ENCODE assay signal across 17 mouse cellular contexts in genomic region chr4:141578833-141579232, GRCm38 (mm10). TPM values are rescaled to one million over a fixed set of nuclear protein-coding genes. Genes with fewer than 3 reads are reported as not detected.
DNase-seq lines count a peak whose midpoint lies in the region; ATAC-seq and TF ChIP-seq lines count a peak whose summit lies in the region.
"Had no signal": no experiment of that assay in that cellular context is flagged by ENCODE, and none has a peak within 500 bp of the region (broad histone marks: within the 10 kb centered on the region; RNA-seq: fewer than 3 reads in every experiment).

No protein-coding gene starts in this region.

- WGBS in intestine, postnatal 0 days: 17% methylated on average over 3 of the region's 3 CpGs

- ATAC-seq in intestine, postnatal 0 days: peak; percentile 86
- peak; percentile 77 for ATAC-seq in megakaryocyte progenitor cell, adult 5-6 weeks (replicated peaks; ENCODE audit: poor library complexity)

- H3K9me3 ChIP-seq in intestine, postnatal 0 days (ENCODE audit: control insufficient read depth): no peaks in the 10 kb centered on the region
- H3K9me3 ChIP-seq: embryonic facial prominence, embryonic 13.5 days; forebrain, embryonic 10.5 days; limb, embryonic 12.5 days had no signal

- H3K9ac ChIP-seq in intestine, postnatal 0 days (ENCODE audit: low read depth, low read length): no peak overlapping the region
- H3K9ac ChIP-seq: embryonic facial prominence, embryonic 13.5 days; limb, embryonic 12.5 days; neural tube, embryonic 13.5 days had no signal

- no peak overlapping the region for H3K4me2 ChIP-seq in intestine, postnatal 0 days (replicated peaks; ENCODE audit: low read depth)
- H3K4me2 ChIP-seq: embryonic facial prominence, embryonic 13.5 days; limb, embryonic 12.5 days; neural tube, embryonic 13.5 days had no signal

- H3K27me3 ChIP-seq in intestine, postnatal 0 days (replicated peaks; ENCODE audit: control insufficient read depth, insufficient read depth, low read length): no peaks in the 10 kb centered on the region
- H3K27me3 ChIP-seq: CH12.LX; embryonic facial prominence, embryonic 13.5 days; limb, embryonic 12.5 days; neural tube, embryonic 13.5 days had no signal

- no peak for TF ChIP-seq CTCF in intestine, postnatal 0 days (IDR thresholded peaks at IDR 0.05; ENCODE audit: low read depth)

- peak; percentile 32 for DNase-seq in ovary, adult 18-20 months (ENCODE audit: low spot score)
- DNase-seq in ovary, postnatal 36 days (ENCODE audit: low spot score): no peak
- DNase-seq in frontal cortex, postnatal 14 days (ENCODE audit: low spot score in 2 of 2): no peak
- no peak for DNase-seq in kidney, postnatal 25 days
- no peak for DNase-seq in kidney, postnatal 10 days
- DNase-seq: adrenal gland, postnatal 10 days; cerebellum, postnatal 14 days; kidney, adult 18-20 months; thymus, adult 2 months had no signal

- H3K36me3 ChIP-seq in intestine, postnatal 0 days (ENCODE audit: control insufficient read depth, insufficient read depth): peaks cover 61% of the 10 kb centered on the region

- H3K4me1 ChIP-seq in intestine, postnatal 0 days (replicated peaks; ENCODE audit: control insufficient read depth, insufficient read depth, low read length): no peaks in the 10 kb centered on the region; the same call in none of the 2 replicates
- H3K4me1 ChIP-seq: limb, embryonic 12.5 days; neural tube, embryonic 13.5 days had no signal

- peak overlapping the region; percentile 63 for H3K27ac ChIP-seq in intestine, postnatal 0 days (ENCODE audit: low read depth, low read length)
- H3K27ac ChIP-seq: embryonic facial prominence, embryonic 13.5 days; forebrain, embryonic 10.5 days; limb, embryonic 12.5 days; neural tube, embryonic 13.5 days had no signal

- no peak overlapping the region for H3K4me3 ChIP-seq in intestine, postnatal 0 days (ENCODE audit: low read depth, low read length)
- H3K4me3 ChIP-seq: embryonic facial prominence, embryonic 13.5 days; forebrain, embryonic 10.5 days; limb, embryonic 12.5 days; neural tube, embryonic 13.5 days had no signal

RNA-seq across cellular contexts. Expression of gene Fblim1, which starts 27.1 kb away (rescaled TPM):
- polyA plus RNA-seq in intestine, postnatal 0 days (2015; fragmentation: Nextera tagmentation; extraction: Ambion mirVana): 52.8 and 59.2 TPM in 2 replicates
- not detected in 2 replicates for total RNA-seq in megakaryocyte progenitor cell, adult 5-6 weeks (2015)
- total RNA-seq in megakaryocyte progenitor cell, adult 5-6 weeks (2017): 0.07 TPM in 1 of 2 replicates, not detected in the other

RNA-seq across cellular contexts. Expression of gene Tmem82, which starts 39.6 kb away (rescaled TPM):
- polyA plus RNA-seq in intestine, postnatal 0 days (2015; fragmentation: Nextera tagmentation; extraction: Ambion mirVana): 42.0 and 45.7 TPM in 2 replicates
- 0.10 and 0.76 TPM in 2 replicates for total RNA-seq in megakaryocyte progenitor cell, adult 5-6 weeks (2015)
- total RNA-seq in megakaryocyte progenitor cell, adult 5-6 weeks (2017): 0.46 and 1.6 TPM in 2 replicates

RNA-seq across cellular contexts. Expression of gene Spen, which starts 40.4 kb away (rescaled TPM):
- polyA plus RNA-seq in intestine, postnatal 0 days (2015; fragmentation: Nextera tagmentation; extraction: Ambion mirVana): 3.2 and 4.0 TPM in 2 replicates
- total RNA-seq in megakaryocyte progenitor cell, adult 5-6 weeks (2015): 28.4 and 35.6 TPM in 2 replicates
- total RNA-seq in megakaryocyte progenitor cell, adult 5-6 weeks (2017): 22.8 and 29.0 TPM in 2 replicates

RNA-seq across cellular contexts. Expression of gene Slc25a34, which starts 44.8 kb away (rescaled TPM):
- 23.8 and 25.7 TPM in 2 replicates for polyA plus RNA-seq in intestine, postnatal 0 days (2015; fragmentation: Nextera tagmentation; extraction: Ambion mirVana)
- total RNA-seq in megakaryocyte progenitor cell, adult 5-6 weeks (2015): not detected in 2 replicates
- total RNA-seq in megakaryocyte progenitor cell, adult 5-6 weeks (2017): not detected in 2 replicates
- polyA plus RNA-seq: embryonic facial prominence, embryonic 13.5 days; forebrain, embryonic 10.5 days; hindbrain, embryonic 11.5 days; limb, embryonic 12.5 days had no signal
